Mouse (Mus musculus): ENCODE results near the gene Pla2g12b.

DNA sequence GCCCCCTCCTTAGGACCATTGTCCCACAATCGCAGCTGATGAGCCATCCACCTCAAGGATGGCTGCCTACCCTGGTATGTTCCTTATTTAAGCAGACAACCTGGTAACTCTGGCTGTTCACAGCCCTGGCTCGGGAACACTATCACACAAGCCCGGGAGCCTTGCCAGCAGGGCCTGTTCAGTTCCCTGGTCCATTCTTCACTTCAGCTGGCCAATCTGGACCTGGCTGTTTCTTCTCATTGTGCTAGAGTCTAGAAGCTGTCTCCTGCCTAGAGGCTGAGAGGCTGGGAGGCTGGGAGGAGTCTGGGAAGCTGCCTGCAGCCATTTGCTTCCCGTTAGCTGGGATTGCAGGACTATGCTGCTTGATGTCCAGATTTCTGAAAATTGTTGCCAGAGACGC is 67.0 kb downstream of the Pla2g12b start:
- no peak for TF ChIP-seq CTCF (IDR thresholded peaks at IDR 0.05; ENCODE audit: borderline replicate concordance, insufficient read depth, low read depth, low read length)
- no peak for TF ChIP-seq POLR2A (IDR thresholded peaks at IDR 0.05; ENCODE audit: borderline replicate concordance, insufficient read depth, low read length)
